Mouse (Mus musculus): ENCODE data around the gene Cfap46. TPM values are rescaled to one million over a fixed set of nuclear protein-coding genes. Genes with fewer than 3 reads are reported as not detected.
A peak's percentile ranks its signal among the peaks of the same experiment; 100 is the strongest.

Cfap46 gene
- polyA plus RNA-seq, 1 experiment = 1.0 TPM

DNA sequence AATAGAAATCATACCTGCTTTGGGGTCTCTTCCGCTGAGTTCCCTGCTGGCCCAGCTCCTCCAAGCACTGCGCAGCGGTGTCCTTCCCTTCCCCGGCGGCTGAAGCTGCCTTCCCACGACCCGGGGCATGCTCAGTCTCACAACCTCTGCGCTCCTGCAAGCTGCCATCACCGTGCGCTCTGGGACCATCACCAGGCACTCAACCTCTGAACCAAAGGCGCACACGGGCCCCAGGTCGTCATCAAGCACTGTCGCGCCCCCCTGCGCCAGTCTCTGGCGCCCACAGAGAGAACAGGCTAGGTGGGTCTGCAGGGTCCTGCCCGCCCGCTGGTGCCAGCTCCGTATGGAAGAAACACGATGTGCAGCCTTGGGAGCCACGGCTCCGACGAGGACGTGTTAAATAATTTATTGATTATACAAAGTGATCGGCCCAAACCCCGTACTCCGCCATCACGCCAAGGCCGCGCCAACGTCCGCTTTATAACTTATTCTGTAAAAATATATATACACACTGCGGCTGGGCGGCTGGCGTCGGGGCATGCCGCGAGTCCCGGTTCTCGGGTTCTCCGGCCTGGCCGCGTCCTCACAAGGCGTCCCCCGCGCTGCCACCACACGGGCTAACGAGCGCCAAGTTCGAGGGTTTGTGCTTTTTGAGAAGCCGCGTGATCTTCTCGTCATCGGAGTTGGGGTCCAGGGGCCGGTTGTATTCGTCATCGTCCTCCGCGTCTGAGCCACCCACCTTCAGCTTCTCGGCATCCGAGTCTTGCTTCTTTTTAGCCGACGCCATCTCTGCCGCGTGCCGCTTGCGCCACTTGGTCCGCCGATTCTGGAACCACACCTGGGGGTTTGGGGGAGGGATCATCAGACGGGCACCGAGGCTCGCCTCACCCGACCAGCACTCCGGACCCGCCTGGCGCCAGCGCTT is 102.5 kb downstream of the Cfap46 start:
- Histone ChIP-seq H3K4me3 (ENCODE audit: low read depth, low read length) (peak overlapping the region; percentile 70), H3K9me3 (replicated peaks; ENCODE audit: control insufficient read depth, insufficient read depth, low read length, poor library complexity, severe bottlenecking) (no peaks in the 10 kb centered on the region), H3K36me3 (ENCODE audit: control insufficient read depth, insufficient read depth, low read length, poor library complexity, severe bottlenecking) (no peaks in the 10 kb centered on the region), H3K4me1 (ENCODE audit: control insufficient read depth, insufficient read depth, low read length) (peaks cover 8% of the 10 kb centered on the region), H3K27ac (ENCODE audit: insufficient read depth, low read length) (no peak overlapping the region), H3K9ac (ENCODE audit: low read depth, poor library complexity, severe bottlenecking) (peak overlapping the region; percentile 63), H3K27me3 (ENCODE audit: control insufficient read depth, insufficient read depth, low read length, poor library complexity, severe bottlenecking) (peaks cover 4% of the 10 kb centered on the region; the same call in 1 of the 2 replicates)
- no peak for TF ChIP-seq CTCF (IDR thresholded peaks at IDR 0.05; ENCODE audit: low read depth, low read length)
- no peak for TF ChIP-seq POLR2A (IDR thresholded peaks at IDR 0.05; ENCODE audit: insufficient read depth, low read length)
- no peak for TF ChIP-seq EP300 (IDR thresholded peaks at IDR 0.05; ENCODE audit: insufficient read depth, low read depth, low read length)

GRCm38 (mm10) chr7:139579261-139579905 is 104.2 kb downstream of the Cfap46 start:
- Histone ChIP-seq H3K27ac (ENCODE audit: insufficient read depth, low read length) (no peak overlapping the region), H3K27me3 (ENCODE audit: control insufficient read depth, insufficient read depth, low read length, poor library complexity, severe bottlenecking) (peaks cover 4% of the 10 kb centered on the region; the same call in 1 of the 2 replicates), H3K9ac (ENCODE audit: low read depth, poor library complexity, severe bottlenecking) (no peak overlapping the region), H3K36me3 (ENCODE audit: control insufficient read depth, insufficient read depth, low read length, poor library complexity, severe bottlenecking) (no peaks in the 10 kb centered on the region), H3K9me3 (replicated peaks; ENCODE audit: control insufficient read depth, insufficient read depth, low read length, poor library complexity, severe bottlenecking) (no peaks in the 10 kb centered on the region), H3K4me1 (ENCODE audit: control insufficient read depth, insufficient read depth, low read length) (peaks cover 5% of the 10 kb centered on the region), H3K4me3 (ENCODE audit: low read depth, low read length) (no peak overlapping the region)
- no peak for TF ChIP-seq POLR2A (IDR thresholded peaks at IDR 0.05; ENCODE audit: insufficient read depth, low read length)
- no peak for TF ChIP-seq EP300 (IDR thresholded peaks at IDR 0.05; ENCODE audit: insufficient read depth, low read depth, low read length)

- H3K9ac ChIP-seq (ENCODE audit: low read depth, poor library complexity, severe bottlenecking) = no peak overlapping the region
- H3K27ac ChIP-seq (ENCODE audit: insufficient read depth, low read length) = no peak overlapping the region
- no peak overlapping the region for H3K4me3 ChIP-seq (ENCODE audit: low read depth, low read length)
- H3K27me3 ChIP-seq (ENCODE audit: control insufficient read depth, insufficient read depth, low read length, poor library complexity, severe bottlenecking) = no peaks in the 10 kb centered on the region
- H3K36me3 ChIP-seq (ENCODE audit: control insufficient read depth, insufficient read depth, low read length, poor library complexity, severe bottlenecking) = no peaks in the 10 kb centered on the region
- no peaks in the 10 kb centered on the region for H3K9me3 ChIP-seq (replicated peaks; ENCODE audit: control insufficient read depth, insufficient read depth, low read length, poor library complexity, severe bottlenecking)
- peaks cover 4% of the 10 kb centered on the region for H3K4me1 ChIP-seq (ENCODE audit: control insufficient read depth, insufficient read depth, low read length)
- TF ChIP-seq EP300 (IDR thresholded peaks at IDR 0.05; ENCODE audit: insufficient read depth, low read depth, low read length) (no peak), POLR2A (IDR thresholded peaks at IDR 0.05; ENCODE audit: insufficient read depth, low read length) (no peak), CTCF (IDR thresholded peaks at IDR 0.05; ENCODE audit: low read depth, low read length) (no peak)
Measured at GRCm38 (mm10) chr7:139576064-139576686, 107.4 kb downstream of the Cfap46 start.

DNA sequence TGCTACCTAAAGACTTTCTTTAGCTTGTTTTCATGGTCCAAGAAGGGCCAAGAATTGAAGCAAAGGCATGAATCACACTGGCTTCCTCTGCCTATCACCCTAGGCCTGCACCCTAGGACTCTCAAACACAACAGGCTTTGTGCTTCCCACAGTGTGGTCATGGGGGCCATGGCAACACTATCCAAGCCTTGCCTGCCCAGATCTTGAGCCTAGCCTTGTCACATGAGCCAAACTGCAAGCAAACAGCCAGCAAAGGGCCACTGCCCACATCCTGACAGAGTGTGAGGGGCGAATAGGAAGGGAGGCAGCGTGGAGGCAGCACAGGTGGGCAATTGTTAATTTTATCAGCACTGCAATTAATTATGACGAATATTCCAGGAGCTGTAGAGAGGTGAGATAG is 111.0 kb downstream of the Cfap46 start:
- Histone ChIP-seq H3K9me3 (replicated peaks; ENCODE audit: control insufficient read depth, insufficient read depth, low read length, poor library complexity, severe bottlenecking) (no peaks in the 10 kb centered on the region), H3K9ac (ENCODE audit: low read depth, poor library complexity, severe bottlenecking) (no peak overlapping the region), H3K27me3 (ENCODE audit: control insufficient read depth, insufficient read depth, low read length, poor library complexity, severe bottlenecking) (no peaks in the 10 kb centered on the region), H3K27ac (ENCODE audit: insufficient read depth, low read length) (no peak overlapping the region), H3K4me3 (ENCODE audit: low read depth, low read length) (no peak overlapping the region), H3K36me3 (ENCODE audit: control insufficient read depth, insufficient read depth, low read length, poor library complexity, severe bottlenecking) (no peaks in the 10 kb centered on the region), H3K4me1 (ENCODE audit: control insufficient read depth, insufficient read depth, low read length) (peaks cover 2% of the 10 kb centered on the region)
- TF ChIP-seq EP300 (IDR thresholded peaks at IDR 0.05; ENCODE audit: insufficient read depth, low read depth, low read length) = no peak
- TF ChIP-seq POLR2A (IDR thresholded peaks at IDR 0.05; ENCODE audit: insufficient read depth, low read length) = no peak
- no peak for TF ChIP-seq CTCF (IDR thresholded peaks at IDR 0.05; ENCODE audit: low read depth, low read length)

GRCm38 (mm10) chr7:139570788-139571187 is 112.8 kb downstream of the Cfap46 start:
- Histone ChIP-seq H3K9ac (ENCODE audit: low read depth, poor library complexity, severe bottlenecking) (no peak overlapping the region), H3K27me3 (ENCODE audit: control insufficient read depth, insufficient read depth, low read length, poor library complexity, severe bottlenecking) (no peaks in the 10 kb centered on the region), H3K9me3 (replicated peaks; ENCODE audit: control insufficient read depth, insufficient read depth, low read length, poor library complexity, severe bottlenecking) (no peaks in the 10 kb centered on the region), H3K27ac (ENCODE audit: insufficient read depth, low read length) (no peak overlapping the region), H3K36me3 (ENCODE audit: control insufficient read depth, insufficient read depth, low read length, poor library complexity, severe bottlenecking) (no peaks in the 10 kb centered on the region), H3K4me1 (ENCODE audit: control insufficient read depth, insufficient read depth, low read length) (no peaks in the 10 kb centered on the region), H3K4me3 (ENCODE audit: low read depth, low read length) (no peak overlapping the region)
- no peak for TF ChIP-seq CTCF (IDR thresholded peaks at IDR 0.05; ENCODE audit: low read depth, low read length)
- no peak for TF ChIP-seq POLR2A (IDR thresholded peaks at IDR 0.05; ENCODE audit: insufficient read depth, low read length)
- no peak for TF ChIP-seq EP300 (IDR thresholded peaks at IDR 0.05; ENCODE audit: insufficient read depth, low read depth, low read length)
